Mouse (Mus musculus): Measurements from ENCODE around the gene Tnfrsf13b.

Tnfrsf13b gene

DNA sequence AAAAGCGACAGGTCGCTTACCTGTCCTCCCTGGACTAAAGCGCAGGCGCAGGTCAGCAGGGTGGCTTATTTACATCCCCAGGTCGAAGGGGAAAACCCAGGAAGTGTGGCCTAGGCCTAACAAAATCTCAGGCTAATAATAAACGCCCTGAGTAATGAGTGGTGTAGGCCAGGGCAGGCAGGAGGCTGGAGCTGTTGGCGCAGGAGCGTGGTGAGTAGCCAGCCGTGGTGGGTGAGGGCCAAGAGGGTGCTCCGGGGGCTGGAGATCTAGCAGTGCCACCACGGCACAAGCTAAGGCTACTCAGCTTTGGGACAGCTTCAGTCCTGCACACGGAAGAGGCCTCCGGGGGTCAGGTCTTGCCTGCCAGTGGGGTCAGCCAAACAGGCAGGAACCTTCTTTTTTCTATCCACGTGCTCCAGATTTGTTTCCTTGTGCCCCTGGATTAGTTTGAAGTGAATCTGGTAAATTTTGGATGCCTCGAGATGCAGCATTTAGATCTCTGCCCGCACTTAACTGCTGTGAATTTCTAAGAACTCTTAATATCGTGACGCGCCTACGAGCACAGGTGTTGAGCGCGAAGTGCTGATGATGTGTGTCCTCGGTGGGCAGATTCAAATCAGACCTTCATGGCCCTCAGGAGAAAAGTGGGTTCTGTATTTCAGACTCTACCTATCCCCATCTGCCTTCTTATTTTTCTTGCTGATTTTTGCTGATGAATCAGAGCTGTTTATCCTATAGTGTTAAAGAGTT lies at the start of gene Tnfrsf13b:
Gene Tnfrsf13b, plus strand, starts transcription at position 150 of the 750 bp plus-strand sequence.
- DNase-seq (ENCODE audit: low spot score) = no peak

DNA sequence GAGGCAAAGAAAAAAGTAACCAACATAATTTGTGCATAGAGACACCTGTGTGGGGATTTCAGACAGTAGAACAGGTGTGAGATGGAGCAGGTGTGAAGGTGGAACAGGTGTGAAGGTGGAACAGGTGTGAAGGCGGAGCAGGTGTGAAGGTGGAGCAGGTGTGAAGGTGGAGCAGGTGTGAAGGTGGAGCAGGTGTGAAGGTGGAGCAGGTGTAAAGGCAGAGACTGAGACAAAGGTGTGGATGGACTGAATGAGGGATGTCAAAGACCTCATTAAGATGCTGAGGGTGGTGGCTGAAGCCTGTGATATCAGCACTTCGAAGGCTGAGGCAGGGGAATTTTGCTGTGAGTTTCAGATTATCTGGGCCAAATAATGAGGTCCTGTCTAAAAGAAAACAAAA lies 44.9 kb upstream of the Tnfrsf13b start:
- no peak for DNase-seq (ENCODE audit: low spot score)

DNA sequence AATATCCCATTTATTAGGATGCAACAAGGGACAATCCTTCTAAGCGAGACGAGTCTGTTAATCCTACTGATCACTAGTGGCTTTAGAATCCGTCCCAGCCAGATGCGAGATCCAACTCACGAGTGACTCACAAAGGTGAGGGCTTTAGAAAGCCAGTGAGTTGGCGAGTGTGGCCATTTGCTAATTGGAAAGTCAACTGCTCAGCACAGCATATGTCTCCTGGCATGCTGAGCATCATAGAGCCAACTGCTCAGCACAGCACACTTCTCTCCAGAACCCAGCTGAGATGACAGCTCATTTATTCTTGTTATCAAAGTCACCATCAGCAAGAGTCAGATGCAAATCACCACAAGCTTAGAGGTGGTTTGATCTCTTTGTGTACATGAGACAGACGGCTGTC lies 36.4 kb upstream of the Tnfrsf13b start:
- DNase-seq (ENCODE audit: low spot score) = no peak

DNA sequence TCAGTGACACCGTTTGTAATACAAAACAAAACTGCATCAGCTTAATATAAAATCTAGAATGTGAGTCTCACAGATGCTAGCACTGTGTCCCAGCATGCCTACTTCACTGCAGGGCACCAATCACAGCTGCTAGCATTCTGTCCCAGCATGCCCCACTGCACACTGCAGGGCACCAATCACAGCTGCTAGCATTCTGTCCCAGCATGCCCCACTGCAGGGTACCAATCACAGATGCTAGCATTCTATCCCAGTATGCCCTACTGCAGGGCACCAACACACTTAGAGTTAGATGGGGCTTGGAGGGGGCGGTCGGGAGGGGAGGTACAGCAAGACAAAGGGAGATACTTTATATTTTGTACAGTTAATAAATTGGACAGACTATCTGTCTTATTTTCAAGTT lies 35.4 kb upstream of the Tnfrsf13b start:
- DNase-seq (ENCODE audit: low spot score) = no peak

DNA sequence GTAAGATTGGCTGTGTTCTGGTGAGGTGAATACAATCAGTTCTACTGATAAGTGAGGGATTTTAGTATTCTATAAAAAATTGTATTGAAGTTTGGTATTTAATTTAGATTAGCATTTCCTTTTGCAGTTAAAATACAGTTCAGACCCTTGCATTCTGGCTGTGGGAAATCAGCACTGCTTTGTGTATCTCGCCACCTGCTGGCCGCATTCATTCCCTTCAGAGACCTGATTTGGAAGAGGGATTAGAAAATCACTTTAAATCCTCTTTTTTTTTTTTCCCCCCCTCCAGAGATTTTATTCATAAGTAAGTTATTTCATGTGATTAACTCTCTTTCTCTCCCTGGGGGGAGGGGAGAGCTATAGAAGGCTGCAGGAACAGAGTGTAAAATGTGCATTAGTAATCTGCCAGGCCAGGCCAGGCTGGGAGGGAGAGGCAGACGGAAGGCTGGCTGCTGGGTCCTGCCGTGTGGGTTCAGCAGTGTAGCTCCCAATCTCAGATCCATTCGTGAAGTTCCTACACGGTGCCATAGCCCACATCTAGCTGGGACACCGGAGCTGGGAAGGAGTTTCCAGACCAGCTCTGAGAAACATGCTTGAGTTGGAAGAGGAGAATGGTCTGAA lies 34.8 kb upstream of the Tnfrsf13b start:
- DNase-seq (ENCODE audit: low spot score) = peak; percentile 39

DNA sequence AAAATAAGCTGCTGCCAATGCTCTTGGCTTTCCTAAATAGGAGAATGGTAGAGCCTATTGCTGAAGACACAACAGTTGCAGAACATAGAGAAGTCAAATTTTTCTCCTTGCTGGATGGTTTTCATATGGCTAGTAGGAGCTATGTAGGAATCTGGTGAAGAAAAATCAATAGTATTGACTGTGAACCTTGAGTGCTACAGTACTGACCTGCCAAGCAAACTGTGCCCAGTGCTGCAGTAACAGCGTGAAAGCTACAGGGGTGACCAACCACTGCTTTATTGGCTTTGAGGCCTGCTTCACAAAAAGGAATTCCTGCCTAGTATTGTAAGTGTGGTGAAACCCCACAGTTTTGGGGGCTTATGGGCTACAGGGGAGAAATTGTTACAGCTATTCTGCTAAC lies 28.5 kb upstream of the Tnfrsf13b start:
- DNase-seq (ENCODE audit: low spot score) = no peak

DNA sequence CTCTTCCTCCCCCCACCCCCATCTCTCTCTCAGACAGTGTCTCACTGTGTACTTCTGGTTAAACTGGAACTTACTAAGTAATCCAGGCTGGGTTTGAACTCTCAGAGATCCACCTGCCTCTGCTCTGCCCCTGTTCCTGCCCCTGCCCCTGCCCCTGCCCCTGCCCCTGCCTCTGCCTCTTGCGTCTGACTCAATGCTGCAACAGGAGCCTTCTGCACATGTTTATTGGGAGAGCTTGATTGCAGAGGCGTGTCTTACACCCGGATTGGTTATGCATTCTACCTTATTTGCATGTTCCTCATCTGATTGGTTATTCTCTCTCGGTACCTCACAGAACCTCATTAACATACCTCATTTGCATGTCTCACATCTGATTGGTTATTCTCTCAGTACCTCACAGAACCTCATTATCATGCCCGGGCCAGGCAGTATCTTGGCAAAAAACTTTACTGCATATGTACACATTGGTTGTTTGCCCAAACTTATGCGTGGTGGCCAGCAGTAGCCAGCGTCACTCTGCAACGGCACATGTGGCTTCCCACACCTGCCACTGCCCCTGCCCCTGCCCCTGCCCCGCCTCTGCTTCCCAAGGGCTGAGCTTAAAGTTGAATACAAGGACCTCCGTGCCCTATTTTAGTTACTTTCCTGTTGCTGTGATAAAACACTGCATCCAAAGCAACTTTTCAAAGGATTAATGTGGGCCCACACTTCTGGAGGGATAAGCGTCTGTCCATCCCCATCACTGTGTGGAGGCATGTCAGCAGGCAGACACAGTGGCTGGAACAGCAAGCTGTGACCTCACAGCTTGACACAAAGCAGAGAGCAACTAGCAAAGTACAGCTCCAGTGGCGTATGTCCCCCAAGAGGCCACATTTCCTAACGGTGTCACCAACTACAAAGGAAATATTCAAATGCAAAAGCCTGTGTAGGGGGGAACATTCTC lies 23.9 kb upstream of the Tnfrsf13b start:
- DNase-seq (ENCODE audit: low spot score) = no peak

DNA sequence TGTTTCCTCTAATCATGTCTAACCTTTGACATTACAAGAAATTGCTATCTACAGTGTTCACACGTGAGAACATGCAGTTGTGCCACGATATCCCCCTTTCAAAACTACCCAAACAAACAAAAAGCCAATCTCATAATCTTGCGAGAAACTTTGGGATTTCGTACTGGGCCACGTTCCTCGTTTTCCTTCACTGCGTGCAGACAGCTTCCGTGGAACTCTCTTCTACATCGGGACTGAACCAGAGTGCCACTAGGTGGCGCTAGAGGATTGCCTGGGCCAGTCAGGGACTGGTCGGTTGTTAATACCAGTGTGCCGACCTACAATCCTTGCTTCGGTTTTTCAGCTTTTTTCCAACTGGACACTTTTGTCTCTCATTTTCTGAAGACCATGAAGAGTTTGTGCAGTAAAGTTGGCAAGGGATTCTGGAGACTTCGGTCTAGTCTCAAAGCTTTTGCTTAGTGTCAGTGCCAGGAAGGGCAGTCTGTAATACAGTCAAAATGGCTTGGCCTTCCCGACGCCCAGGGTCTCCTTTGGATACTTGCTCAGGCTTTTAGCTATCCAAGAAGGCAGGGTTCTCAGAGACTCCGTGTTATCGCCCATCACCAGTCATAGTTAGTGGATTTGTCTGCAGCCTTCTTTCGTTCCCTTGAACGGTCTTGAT lies 22.2 kb upstream of the Tnfrsf13b start:
- DNase-seq (ENCODE audit: low spot score) = peak; percentile 67

DNA sequence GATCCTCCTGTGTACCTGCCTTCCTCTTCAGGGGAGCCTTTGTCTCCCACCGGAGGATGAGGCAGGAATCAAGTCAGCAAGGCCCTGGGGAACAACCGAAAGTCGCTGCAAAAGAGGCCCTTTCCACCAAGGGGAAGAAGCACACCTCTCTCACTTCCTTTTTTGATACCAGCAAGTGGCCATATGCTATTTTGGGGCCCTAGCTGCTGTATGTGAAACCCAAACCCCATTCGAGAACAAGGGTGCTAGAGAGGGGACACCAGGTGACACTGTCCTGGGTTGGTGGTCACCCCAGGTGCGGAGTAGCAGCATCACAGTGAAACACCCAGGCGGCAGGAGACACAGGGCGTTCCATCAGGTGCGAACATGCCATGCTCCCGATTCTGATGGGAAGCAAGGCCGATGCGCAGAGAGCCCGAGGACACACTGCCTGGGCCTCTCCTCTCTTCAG lies 17.6 kb upstream of the Tnfrsf13b start:
- DNase-seq (ENCODE audit: low spot score) = no peak

DNA sequence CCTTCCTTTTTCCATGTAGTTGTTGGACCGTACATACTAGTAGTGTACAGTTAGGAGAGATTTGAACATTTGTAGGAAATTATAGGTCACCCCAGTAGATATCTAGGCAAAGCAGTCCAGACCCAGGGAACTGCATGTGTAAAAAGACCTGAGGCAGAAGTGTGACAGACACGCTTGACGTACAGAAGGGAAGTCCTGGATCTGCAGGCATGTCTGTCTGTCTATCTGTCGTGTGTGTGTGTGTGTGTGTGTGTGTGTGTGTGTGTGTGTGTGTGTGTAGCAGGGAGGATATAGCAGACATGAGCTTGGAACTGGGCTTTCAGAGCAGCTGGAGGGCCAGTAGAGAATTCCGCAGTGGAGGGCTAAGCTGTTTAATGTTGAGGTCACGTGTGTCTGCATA lies 16.8 kb upstream of the Tnfrsf13b start:
- DNase-seq (ENCODE audit: low spot score) = no peak

DNA sequence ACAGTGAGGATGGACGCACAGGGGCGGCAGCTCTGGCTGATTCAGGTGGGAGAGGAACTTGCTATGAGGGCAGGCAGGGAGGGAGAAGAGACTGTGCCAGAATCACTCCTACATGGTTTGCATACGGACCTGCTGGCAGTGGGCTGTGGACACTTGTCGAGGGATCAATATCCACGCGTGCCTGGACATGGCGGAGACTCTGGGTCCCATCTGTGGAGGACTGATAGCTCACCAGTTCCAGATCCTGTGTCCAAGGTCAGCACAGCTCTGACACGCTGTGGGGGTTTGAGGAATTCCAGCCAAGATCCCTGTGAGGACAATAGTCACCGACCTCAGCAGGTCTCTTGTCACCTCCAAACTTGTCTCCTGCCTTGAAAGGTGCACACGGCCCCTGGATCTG lies 16.4 kb upstream of the Tnfrsf13b start:
- DNase-seq (ENCODE audit: low spot score) = no peak

DNA sequence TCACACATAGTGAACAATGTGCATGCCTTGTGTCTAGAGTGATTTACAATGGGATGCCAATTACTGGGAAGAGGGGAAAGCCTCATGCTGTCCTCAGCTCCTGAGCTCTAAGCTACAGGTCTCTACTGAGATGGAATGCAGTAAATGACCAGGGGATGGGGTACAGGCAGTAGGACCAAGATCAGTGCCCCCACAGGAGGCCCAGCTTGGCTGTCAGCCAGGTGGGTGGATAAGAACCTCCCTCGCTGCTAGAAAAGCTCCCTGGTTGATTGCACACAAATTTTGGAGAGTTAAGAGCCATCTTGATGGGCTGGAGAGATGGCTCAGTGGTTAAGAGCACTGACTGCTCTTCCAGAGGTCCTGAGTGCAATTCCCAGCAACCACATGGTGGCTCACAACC lies 15.6 kb upstream of the Tnfrsf13b start:
- DNase-seq (ENCODE audit: low spot score) = no peak

DNA sequence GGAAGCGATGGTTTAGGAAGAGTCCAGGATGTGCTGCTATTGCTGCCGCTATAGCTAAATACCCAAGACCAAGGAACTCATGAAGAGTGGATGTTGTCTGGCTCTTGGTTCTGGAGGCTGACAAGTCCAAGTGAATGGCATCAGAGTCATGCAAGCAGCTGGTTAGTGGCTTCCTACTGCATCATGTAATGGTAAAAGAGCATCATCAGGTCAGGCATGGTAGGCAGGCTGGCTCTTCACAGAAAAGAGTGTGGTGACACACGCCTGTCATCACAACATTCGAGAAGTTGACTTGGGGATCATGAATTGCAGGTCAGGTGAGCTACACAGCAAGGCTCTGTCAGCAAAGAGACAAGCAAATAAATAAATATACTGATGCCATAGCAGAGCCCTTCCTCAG lies 15.1 kb upstream of the Tnfrsf13b start:
- DNase-seq (ENCODE audit: low spot score) = no peak

DNA sequence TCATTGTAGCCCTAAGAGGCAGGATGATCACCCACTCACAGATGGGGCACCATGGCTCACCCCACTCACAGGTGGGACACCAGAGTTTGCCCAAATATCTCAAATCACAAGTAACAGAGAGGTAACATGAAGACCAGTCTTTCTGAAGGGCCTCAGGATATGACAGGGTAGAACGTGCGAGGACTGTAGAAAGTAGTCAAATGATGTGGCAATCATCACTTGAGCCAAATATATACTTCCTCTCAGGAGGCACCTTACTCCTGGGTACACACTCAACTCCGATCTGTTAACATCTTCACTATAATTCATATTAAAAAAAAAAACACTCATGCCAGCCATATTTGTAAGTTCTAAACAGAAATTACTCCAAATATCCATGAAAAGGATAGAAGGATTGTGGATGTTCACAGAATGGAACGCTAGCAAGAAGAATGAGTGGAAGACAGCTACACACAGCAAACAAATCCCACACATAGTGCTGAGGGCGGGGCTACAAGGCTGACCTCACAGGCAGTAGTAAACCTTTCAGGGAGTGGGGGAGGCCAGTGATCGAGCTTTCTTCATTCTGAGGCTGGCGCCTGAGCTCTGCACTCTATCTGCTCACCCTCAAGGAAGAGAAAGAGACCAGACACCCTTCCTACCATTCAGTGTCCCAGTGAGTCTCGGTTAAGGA lies 14.1 kb upstream of the Tnfrsf13b start:
- no peak for DNase-seq (ENCODE audit: low spot score)

DNA sequence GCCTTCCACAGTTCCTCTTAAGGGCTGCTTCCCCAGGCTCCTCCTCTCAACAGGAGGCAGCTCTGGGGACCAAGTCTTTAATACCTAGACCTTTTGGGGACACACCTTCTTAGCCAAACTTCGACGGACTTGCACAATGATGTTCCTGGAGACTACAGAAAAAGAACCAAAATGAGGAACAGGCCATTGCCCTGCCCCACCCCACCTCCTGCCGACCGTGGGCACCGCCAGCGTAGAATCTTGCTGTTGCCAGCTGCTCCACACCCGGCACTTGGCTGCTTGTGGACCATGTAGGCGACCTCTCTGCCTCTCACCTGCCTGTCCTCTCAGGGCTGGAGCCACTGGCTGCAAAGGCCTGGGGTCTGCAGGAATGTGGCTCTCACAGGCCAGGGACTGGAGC lies 10.3 kb upstream of the Tnfrsf13b start:
- no peak for DNase-seq (ENCODE audit: low spot score)

DNA sequence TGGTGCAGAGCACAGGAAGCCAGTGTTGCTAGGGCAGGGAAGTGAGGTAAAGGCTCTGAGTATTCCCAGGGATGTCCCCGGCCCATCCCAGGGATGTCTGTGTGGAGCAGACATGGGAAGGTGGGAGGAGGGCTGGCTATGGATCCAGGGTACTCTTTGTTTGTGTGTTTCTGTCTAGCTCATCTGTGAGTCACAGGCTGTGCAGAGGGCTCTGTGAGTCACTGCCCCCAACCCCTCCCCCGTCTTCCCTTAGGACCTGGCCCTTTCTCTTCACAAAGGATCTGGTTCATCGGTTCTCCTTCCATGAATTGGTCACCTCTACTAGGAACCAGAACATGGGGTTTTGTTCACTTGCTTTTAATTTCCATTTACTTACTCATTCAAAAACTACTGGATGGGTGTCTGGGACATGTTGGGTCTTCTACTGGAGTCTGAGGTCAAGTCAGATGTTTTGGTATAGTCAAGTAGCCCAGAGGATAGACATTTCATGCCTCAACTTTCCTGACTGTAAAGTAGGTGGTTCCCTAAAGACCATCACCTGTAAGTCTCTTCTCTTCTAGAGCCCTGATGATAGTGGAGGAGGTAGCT lies 6.5 kb upstream of the Tnfrsf13b start:
- no peak for DNase-seq (ENCODE audit: low spot score)

DNA sequence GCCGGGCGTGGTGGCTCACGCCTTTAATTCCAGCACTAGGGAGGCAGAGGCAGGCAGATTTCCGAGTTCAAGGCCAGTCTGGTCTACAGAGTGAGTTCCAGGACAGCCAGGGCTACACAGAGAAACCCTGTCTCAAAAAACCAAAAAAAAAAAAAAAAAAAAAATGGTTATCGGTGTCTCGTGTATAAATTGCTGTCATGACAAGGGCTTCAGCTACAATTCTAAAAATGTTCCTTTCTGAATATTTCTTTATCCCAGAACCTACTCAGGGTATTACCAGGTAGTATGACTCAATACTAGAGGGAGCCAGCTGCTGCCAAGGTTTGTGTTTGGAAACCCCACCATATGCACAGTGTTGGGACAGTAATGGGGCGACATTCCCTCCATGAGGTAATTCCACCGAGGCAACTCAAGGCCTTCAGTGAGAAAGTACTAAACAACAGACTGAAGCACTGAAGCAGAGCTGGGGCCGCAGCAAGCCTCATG lies 4.2 kb upstream of the Tnfrsf13b start:
- no peak for DNase-seq (ENCODE audit: low spot score)

DNA sequence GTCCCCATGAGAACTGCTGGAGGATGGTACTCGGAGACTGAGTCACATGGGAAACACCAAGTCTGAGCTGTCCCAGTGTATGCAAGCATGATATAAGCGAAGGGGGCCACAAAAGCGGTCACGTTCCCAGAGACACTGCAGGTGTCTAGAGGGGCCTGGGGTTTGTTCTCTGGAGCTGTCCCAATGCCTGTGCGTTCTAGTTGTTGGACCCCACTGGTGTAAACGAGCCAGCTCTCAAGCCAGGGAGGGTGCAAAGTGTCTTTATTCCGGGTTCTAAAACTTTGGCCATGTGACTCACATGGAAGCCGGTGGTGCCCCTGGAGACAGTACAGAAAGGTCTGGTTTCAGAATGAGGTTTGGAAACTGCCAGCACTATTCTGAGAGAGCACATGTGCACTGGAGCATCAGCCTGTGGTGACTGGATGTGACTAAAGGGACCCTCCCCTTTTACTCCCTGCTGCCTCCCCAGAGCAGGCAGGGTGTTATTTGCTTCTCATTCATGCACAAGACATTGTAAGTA lies 3.7 kb upstream of the Tnfrsf13b start:
- DNase-seq (ENCODE audit: low spot score) = no peak

DNA sequence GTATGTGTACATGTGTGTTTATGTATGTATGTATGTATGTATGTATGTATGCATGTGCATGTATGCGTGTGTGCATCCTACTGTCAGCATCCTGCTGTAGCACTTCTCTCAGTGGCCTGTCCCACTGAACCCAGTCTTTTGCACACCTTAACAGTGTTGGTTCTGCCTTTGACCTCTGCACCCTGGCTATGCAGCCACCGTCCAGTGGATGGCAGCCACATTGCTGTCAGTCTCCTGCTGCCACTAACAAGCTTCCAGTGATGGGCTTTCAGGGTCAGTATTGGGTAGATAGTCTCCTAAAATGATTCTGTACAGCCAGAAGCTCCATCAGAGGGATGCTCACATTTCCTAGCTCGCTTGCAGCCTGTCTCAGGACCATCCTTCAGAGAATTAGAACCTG lies 2.7 kb upstream of the Tnfrsf13b start:
- DNase-seq (ENCODE audit: low spot score) = no peak

DNA sequence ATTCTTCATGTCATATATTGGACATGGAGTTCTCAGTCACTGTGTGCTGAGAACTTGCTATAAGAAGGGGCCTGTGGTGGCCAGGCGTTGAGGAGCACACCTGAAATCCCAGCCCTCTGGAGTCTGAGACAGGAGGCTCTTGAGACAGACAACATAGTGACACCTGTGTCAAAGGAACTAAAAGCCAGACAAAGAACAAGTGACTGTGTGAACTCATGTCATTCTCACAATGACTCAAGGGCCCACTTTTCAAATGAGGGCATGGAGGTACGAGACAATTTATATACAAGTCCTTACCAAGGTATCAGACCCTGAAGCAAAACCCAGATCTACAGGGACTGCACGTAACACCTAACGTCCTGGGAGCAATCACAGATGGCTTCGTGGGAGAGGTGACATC lies 585 bp upstream of the Tnfrsf13b start:
- no peak for DNase-seq (ENCODE audit: low spot score)
